14 mouse cellular contexts compared by ENCODE assay signal in genomic region chr3:98317143-98317542, GRCm38 (mm10). TPM values are rescaled to one million over a fixed set of nuclear protein-coding genes. Genes with fewer than 3 reads are reported as not detected.
A peak's percentile ranks its signal among the peaks of the same experiment; 100 is the strongest.
DNase-seq lines count a peak whose midpoint lies in the region; ATAC-seq and TF ChIP-seq lines count a peak whose summit lies in the region.
"Had no signal": no experiment of that assay in that cellular context is flagged by ENCODE, and none has a peak within 500 bp of the region (broad histone marks: within the 10 kb centered on the region; RNA-seq: fewer than 3 reads in every experiment).

No protein-coding gene starts in this region.

- peaks cover 54% of the 10 kb centered on the region for H3K36me3 ChIP-seq in heart, embryonic 13.5 days
- no peaks in the 10 kb centered on the region for H3K36me3 ChIP-seq in heart, adult 2 months (ENCODE audit: control insufficient read depth, insufficient read depth, low read length)
- no peaks in the 10 kb centered on the region for H3K36me3 ChIP-seq in midbrain, embryonic 16.5 days (ENCODE audit: control insufficient read depth, insufficient read depth, low read length)
- H3K36me3 ChIP-seq in midbrain, postnatal 0 days (ENCODE audit: insufficient read depth, low read length), result no peaks in the 10 kb centered on the region
- H3K36me3 ChIP-seq in embryonic facial prominence, embryonic 15.5 days, result peaks cover 23% of the 10 kb centered on the region; the same call in 1 of the 2 replicates
- H3K36me3 ChIP-seq: midbrain, embryonic 15.5 days had no signal

- H3K4me2 ChIP-seq in heart, embryonic 13.5 days, result no peak overlapping the region
- H3K4me2 ChIP-seq in midbrain, embryonic 16.5 days (ENCODE audit: low read length), result no peak overlapping the region
- no peak overlapping the region for H3K4me2 ChIP-seq in midbrain, postnatal 0 days (ENCODE audit: low read depth, low read length, poor library complexity, severe bottlenecking)
- no peak overlapping the region for H3K4me2 ChIP-seq in embryonic facial prominence, embryonic 15.5 days (replicated peaks)
- H3K4me2 ChIP-seq: midbrain, embryonic 15.5 days had no signal

- H3K27me3 ChIP-seq in heart, embryonic 13.5 days (replicated peaks), result no peaks in the 10 kb centered on the region
- no peaks in the 10 kb centered on the region for H3K27me3 ChIP-seq in heart, adult 2 months (ENCODE audit: control insufficient read depth, insufficient read depth, low read length)
- H3K27me3 ChIP-seq in midbrain, embryonic 16.5 days (ENCODE audit: control insufficient read depth, insufficient read depth, low read depth, low read length), result no peaks in the 10 kb centered on the region
- no peaks in the 10 kb centered on the region for H3K27me3 ChIP-seq in midbrain, postnatal 0 days (ENCODE audit: insufficient read depth, low read length)
- no peaks in the 10 kb centered on the region for H3K27me3 ChIP-seq in embryonic facial prominence, embryonic 15.5 days
- H3K27me3 ChIP-seq: midbrain, embryonic 15.5 days had no signal

- 65% methylated on average over 3 of the region's 3 CpGs for WGBS in heart, embryonic 13.5 days
- 70% methylated on average over 3 of the region's 3 CpGs for WGBS in heart, adult 2 months
- WGBS in midbrain, embryonic 16.5 days, result 49% methylated on average over 3 of the region's 3 CpGs
- 49% methylated on average over 3 of the region's 3 CpGs for WGBS in midbrain, postnatal 0 days
- WGBS in embryonic facial prominence, embryonic 15.5 days, result 28% methylated on average over 3 of the region's 3 CpGs

- no peak for TF ChIP-seq CTCF in heart, adult 2 months (IDR thresholded peaks at IDR 0.05)
- no peak for TF ChIP-seq CTCF in midbrain, postnatal 0 days (IDR thresholded peaks at IDR 0.05)

- H3K27ac ChIP-seq in heart, embryonic 13.5 days (replicated peaks), result 0 out of 2 replicates have a peak overlapping the region, but pooled peaks have one; percentile 2
- H3K27ac ChIP-seq in heart, adult 2 months, result no peak overlapping the region
- peak overlapping the region; percentile 46; the same call in 1 of the 2 replicates for H3K27ac ChIP-seq in midbrain, embryonic 16.5 days (ENCODE audit: low read length)
- no peak overlapping the region for H3K27ac ChIP-seq in midbrain, postnatal 0 days (ENCODE audit: low read depth, low read length)
- H3K27ac ChIP-seq in embryonic facial prominence, embryonic 15.5 days (replicated peaks), result 0 out of 2 replicates have a peak overlapping the region, but pooled peaks have one; percentile 7

- H3K4me3 ChIP-seq in heart, embryonic 13.5 days, result no peak overlapping the region
- no peak overlapping the region for H3K4me3 ChIP-seq in heart, adult 2 months
- H3K4me3 ChIP-seq in midbrain, embryonic 16.5 days (ENCODE audit: low read depth, low read length), result no peak overlapping the region
- no peak overlapping the region for H3K4me3 ChIP-seq in midbrain, postnatal 0 days (ENCODE audit: low read depth, low read length)
- H3K4me3 ChIP-seq in embryonic facial prominence, embryonic 15.5 days (replicated peaks), result no peak overlapping the region
- H3K4me3 ChIP-seq: midbrain, embryonic 15.5 days had no signal

- TF ChIP-seq EP300 in heart, adult 2 months (IDR thresholded peaks at IDR 0.05; ENCODE audit: insufficient read depth, low read depth, low read length), result no peak

- no peak for TF ChIP-seq POLR2A in heart, adult 2 months (IDR thresholded peaks at IDR 0.05; ENCODE audit: insufficient read depth, low read depth, low read length)

- H3K4me1 ChIP-seq in heart, embryonic 13.5 days, result peaks cover 19% of the 10 kb centered on the region
- no peaks in the 10 kb centered on the region for H3K4me1 ChIP-seq in heart, adult 2 months (ENCODE audit: control insufficient read depth, insufficient read depth, low read length)
- 0 out of 2 replicates have a peak, but pooled peaks cover 8% of the 10 kb centered on the region for H3K4me1 ChIP-seq in midbrain, embryonic 16.5 days (ENCODE audit: control insufficient read depth, insufficient read depth, low read length)
- no peaks in the 10 kb centered on the region for H3K4me1 ChIP-seq in midbrain, postnatal 0 days (ENCODE audit: insufficient read depth, low read length)
- peaks cover 5% of the 10 kb centered on the region; the same call in 1 of the 2 replicates for H3K4me1 ChIP-seq in embryonic facial prominence, embryonic 15.5 days

- no peaks in the 10 kb centered on the region for H3K79me2 ChIP-seq in heart, adult 2 months (replicated peaks; ENCODE audit: control insufficient read depth, insufficient read depth, low read length)

- no peak for DNase-seq in heart, adult 2 months
- DNase-seq in midbrain, postnatal 0 days (ENCODE audit: low spot score), result no peak
- DNase-seq in testis, postnatal 10 days (ENCODE audit: low spot score), result peak; percentile 64
- no peak for DNase-seq in gastrocnemius, postnatal 36 days
- DNase-seq in cerebellum, postnatal 4 days (ENCODE audit: low spot score in 2 of 2), result no peak
- DNase-seq: adrenal gland, postnatal 36 days; cerebellum, adult 9-11 months; heart, adult 18-20 months; kidney, postnatal 10 days; thymus, adult 2 months had no signal

- intact Hi-C loops in heart, adult 2 months (cut with DNase I), result no loop called here
- intact Hi-C loops in gastrocnemius, postnatal 36 days (cut with DNase I), result loop anchor here (10.0 kb wide), 2 partner anchors 312 to 392 kb away; no protein-coding TSS in a partner anchor

- H3K9me3 ChIP-seq in heart, embryonic 13.5 days, result no peaks in the 10 kb centered on the region
- H3K9me3 ChIP-seq in midbrain, embryonic 16.5 days (replicated peaks; ENCODE audit: control insufficient read depth, low read length, poor library complexity, severe bottlenecking), result no peaks in the 10 kb centered on the region
- H3K9me3 ChIP-seq in midbrain, postnatal 0 days (ENCODE audit: low read length), result no peaks in the 10 kb centered on the region
- H3K9me3 ChIP-seq in embryonic facial prominence, embryonic 15.5 days (replicated peaks), result no peaks in the 10 kb centered on the region
- H3K9me3 ChIP-seq: midbrain, embryonic 15.5 days had no signal

- no peak overlapping the region for H3K9ac ChIP-seq in heart, embryonic 13.5 days
- H3K9ac ChIP-seq in heart, adult 2 months (ENCODE audit: low read depth, low read length), result no peak overlapping the region
- H3K9ac ChIP-seq in midbrain, embryonic 16.5 days (ENCODE audit: low read depth, low read length), result no peak overlapping the region
- no peak overlapping the region for H3K9ac ChIP-seq in midbrain, postnatal 0 days (replicated peaks; ENCODE audit: low read length, poor library complexity, severe bottlenecking)
- no peak overlapping the region for H3K9ac ChIP-seq in embryonic facial prominence, embryonic 15.5 days
- H3K9ac ChIP-seq: midbrain, embryonic 15.5 days had no signal

- no peak for ATAC-seq in heart, embryonic 13.5 days (ENCODE audit: extremely low read depth, insufficient number of reproducible peaks, low FRiP score, low TSS enrichment)
- no peak for ATAC-seq in midbrain, embryonic 16.5 days
- ATAC-seq in midbrain, postnatal 0 days (ENCODE audit: low FRiP score), result no peak
- ATAC-seq in embryonic facial prominence, embryonic 15.5 days (ENCODE audit: insufficient number of reproducible peaks, low FRiP score, low TSS enrichment, low read depth), result no peak
- ATAC-seq: midbrain, embryonic 15.5 days had no signal

RNA-seq across cellular contexts. Expression of gene Phgdh, which starts 22.6 kb away (rescaled TPM):
- 102 and 110 TPM in 2 replicates for polyA plus RNA-seq in heart, embryonic 13.5 days (2015; fragmentation: Nextera tagmentation; extraction: Ambion mirVana)
- 1 to 10 TPM; 1.5 to 1.8 TPM for total RNA-seq in heart, adult 2 months (2021)
- 3.7 and 4.5 TPM in 2 replicates for polyA plus RNA-seq in heart, adult 2 months (2012; rRNA removed)
- 105 and 137 TPM in 2 replicates for polyA plus RNA-seq in midbrain, embryonic 16.5 days (2015; fragmentation: Nextera tagmentation; extraction: Ambion mirVana)
- 182 and 206 TPM in 2 replicates for total RNA-seq in midbrain, postnatal 0 days (2014; rRNA removed)
- 148 and 171 TPM in 2 replicates for polyA plus RNA-seq in midbrain, postnatal 0 days (2015; fragmentation: Nextera tagmentation; extraction: Ambion mirVana)
- 191 and 194 TPM in 2 replicates for polyA plus RNA-seq in embryonic facial prominence, embryonic 15.5 days (2015; fragmentation: Nextera tagmentation; extraction: Ambion mirVana)
- total RNA-seq in gastrocnemius, postnatal 36 days (2021), result 1 to 10 TPM; 2.3 to 2.9 TPM

RNA-seq across cellular contexts. Expression of gene Hmgcs2, which starts 36.9 kb away (rescaled TPM):
- 9.5 and 11.6 TPM in 2 replicates for polyA plus RNA-seq in heart, embryonic 13.5 days (2015; fragmentation: Nextera tagmentation; extraction: Ambion mirVana)
- 10 to 100 TPM in 1 of 2 experiments, 1 to 10 TPM in 1; 9.4 to 12.9 TPM for total RNA-seq in heart, adult 2 months (2021)
- 8.1 and 9.9 TPM in 2 replicates for polyA plus RNA-seq in heart, adult 2 months (2012; rRNA removed)
- 16.8 and 18.4 TPM in 2 replicates for polyA plus RNA-seq in midbrain, embryonic 16.5 days (2015; fragmentation: Nextera tagmentation; extraction: Ambion mirVana)
- total RNA-seq in midbrain, postnatal 0 days (2014; rRNA removed), result 22.3 and 24.8 TPM in 2 replicates
- polyA plus RNA-seq in midbrain, postnatal 0 days (2015; fragmentation: Nextera tagmentation; extraction: Ambion mirVana), result 36.3 and 40.4 TPM in 2 replicates
- 4.9 and 6.4 TPM in 2 replicates for polyA plus RNA-seq in embryonic facial prominence, embryonic 15.5 days (2015; fragmentation: Nextera tagmentation; extraction: Ambion mirVana)
- total RNA-seq in gastrocnemius, postnatal 36 days (2021), result 1 to 10 TPM in 1 of 2 experiments, under 1 TPM in 1; 0.97 to 1.4 TPM

Comparison
In these comparisons a context has a peak if more than half of its experiments do, and no peak if none do; other contexts are left out.
1. H3K27ac ChIP-seq: peak in heart, embryonic 13.5 days (single experiment), midbrain, embryonic 16.5 days (single experiment) and embryonic facial prominence, embryonic 15.5 days (single experiment); none in heart, adult 2 months (single experiment) and midbrain, postnatal 0 days (single experiment).
2. RNA of gene Phgdh, which starts 22.6 kb away (polyA plus RNA-seq): 191 to 194 TPM in embryonic facial prominence, embryonic 15.5 days, 148 to 171 TPM in midbrain, postnatal 0 days, 105 to 137 TPM in midbrain, embryonic 16.5 days and 102 to 110 TPM in heart, embryonic 13.5 days; 3.7 to 4.5 TPM in heart, adult 2 months; every median in the first group is over 10 times any median in the second.